Mouse (Mus musculus): ENCODE data around the gene Dnhd1. TPM values are rescaled to one million over a fixed set of nuclear protein-coding genes. Genes with fewer than 3 reads are reported as not detected.

The Dnhd1 gene
- polyA plus RNA-seq, 1 experiment = 2.7 TPM

DNA sequence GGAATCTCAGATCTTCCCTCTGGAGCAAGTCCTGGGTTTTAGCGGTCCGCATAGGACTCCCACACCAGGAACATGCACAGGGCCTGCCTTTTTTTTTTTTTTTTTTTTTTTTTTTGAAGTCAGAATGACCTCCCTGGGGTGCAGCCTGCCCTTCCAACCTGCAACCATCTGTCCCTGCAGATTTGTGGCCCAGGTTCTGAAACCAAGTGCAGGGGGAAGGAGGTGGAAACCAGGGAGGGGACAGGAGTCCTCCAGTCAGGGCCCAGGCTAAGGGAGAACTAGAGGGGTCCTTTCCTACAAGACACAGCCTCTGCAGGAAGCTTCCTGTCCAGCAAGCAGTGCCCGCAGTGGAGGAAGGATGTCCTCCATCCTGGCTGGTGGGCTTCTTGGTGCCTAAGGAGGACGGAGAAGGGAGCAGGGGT, 18.1 kb upstream of the Dnhd1 start:
- Histone ChIP-seq H3K27me3 (ENCODE audit: control insufficient read depth, insufficient read depth, low read length) (no peaks in the 10 kb centered on the region; the same call in 1 of the 2 replicates), H3K27ac (ENCODE audit: control insufficient read depth, insufficient read depth, low read length) (no peak overlapping the region), H3K36me3 (ENCODE audit: control insufficient read depth, insufficient read depth, low read length) (no peaks in the 10 kb centered on the region), H3K4me3 (ENCODE audit: control insufficient read depth, insufficient read depth, low read length) (peak overlapping the region; percentile 67), H3K4me1 (replicated peaks; ENCODE audit: control insufficient read depth, insufficient read depth, low read length) (0 out of 2 replicates have a peak, but pooled peaks cover 3% of the 10 kb centered on the region)
- TF ChIP-seq CTCF (IDR thresholded peaks at IDR 0.05; ENCODE audit: borderline replicate concordance, control insufficient read depth, extremely low read depth, insufficient read depth, low read length, poor library complexity) = no peak
- TF ChIP-seq POLR2A (IDR thresholded peaks at IDR 0.05; ENCODE audit: control insufficient read depth, extremely low read depth, insufficient read depth, low read length, poor library complexity) = no peak
- DNase-seq = no peak
- 49% methylated on average over 4 of the region's 4 CpGs for WGBS

DNA sequence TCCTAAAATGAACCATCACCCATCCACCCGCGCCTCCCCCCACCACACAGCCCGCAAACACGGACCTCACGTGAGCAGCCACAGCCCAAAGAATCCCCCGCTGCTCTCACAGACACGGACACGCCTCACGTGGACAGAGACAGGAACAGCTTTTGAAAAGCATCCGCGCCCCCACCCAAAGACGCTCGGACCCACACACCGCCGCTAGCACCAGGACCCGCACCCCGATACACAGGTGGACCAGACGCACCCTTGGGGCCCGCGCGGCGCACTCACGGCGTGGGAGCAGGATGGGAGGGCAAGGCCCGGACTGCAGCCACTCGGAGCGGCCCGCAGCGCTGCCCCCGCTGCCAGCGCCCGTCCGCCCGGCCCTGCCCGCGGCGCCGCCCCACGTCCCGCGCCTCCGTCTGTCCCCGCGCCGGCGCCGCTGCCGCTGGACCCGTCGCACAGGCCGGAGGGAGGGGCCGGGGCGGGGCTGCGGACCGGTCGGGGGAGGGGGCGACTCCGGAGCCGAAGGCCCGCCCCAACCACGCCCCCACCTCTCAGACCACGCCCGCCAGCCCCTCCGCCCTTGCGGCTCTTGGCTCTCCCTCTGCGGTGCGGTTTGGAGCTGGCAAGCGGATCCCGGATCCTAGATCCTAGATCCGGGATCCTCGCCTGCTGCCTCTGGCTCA, 17.4 kb upstream of the Dnhd1 start, which contains the start of gene Trim3:
Trim3 (minus strand) TSS at position 445 of the 674 bp plus-strand sequence.
- WGBS = under 1% methylated on average over 71 of the region's 71 CpGs
- H3K27ac ChIP-seq (ENCODE audit: control insufficient read depth, insufficient read depth, low read length) = no peak within 1 kb of the TSS

DNA sequence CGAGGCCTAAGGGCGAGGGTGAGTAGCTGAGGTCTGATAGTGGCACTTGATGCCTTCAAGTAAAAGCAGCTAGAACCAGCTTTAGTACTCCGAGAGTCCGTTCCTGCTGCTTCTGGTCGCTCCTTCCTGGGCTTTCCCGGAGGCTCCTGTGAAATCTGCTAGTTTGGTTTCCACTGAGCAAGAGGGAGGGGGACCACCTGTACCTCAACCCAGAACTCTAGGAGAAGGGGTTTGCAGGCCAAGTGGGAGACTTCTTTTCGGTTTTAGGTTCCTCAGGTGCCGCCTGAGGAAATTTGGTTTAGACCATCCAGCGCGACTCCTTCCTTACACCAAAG, 16.9 kb upstream of the Dnhd1 start:
- Histone ChIP-seq H3K36me3 (ENCODE audit: control insufficient read depth, insufficient read depth, low read length) (no peaks in the 10 kb centered on the region), H3K4me3 (ENCODE audit: control insufficient read depth, insufficient read depth, low read length) (peak overlapping the region; percentile 45), H3K27ac (ENCODE audit: control insufficient read depth, insufficient read depth, low read length) (no peak overlapping the region), H3K27me3 (ENCODE audit: control insufficient read depth, insufficient read depth, low read length) (no peaks in the 10 kb centered on the region; the same call in 1 of the 2 replicates), H3K4me1 (replicated peaks; ENCODE audit: control insufficient read depth, insufficient read depth, low read length) (0 out of 2 replicates have a peak, but pooled peaks cover 3% of the 10 kb centered on the region)
- DNase-seq = no peak
- TF ChIP-seq CTCF (IDR thresholded peaks at IDR 0.05; ENCODE audit: borderline replicate concordance, control insufficient read depth, extremely low read depth, insufficient read depth, low read length, poor library complexity) (no peak), POLR2A (IDR thresholded peaks at IDR 0.05; ENCODE audit: control insufficient read depth, extremely low read depth, insufficient read depth, low read length, poor library complexity) (no peak)
- 5% methylated on average over 10 of the region's 10 CpGs for WGBS

More for the DNA sequence above, 17.4 kb upstream of the Dnhd1 start, which contains the start of gene Trim3:
- DNase-seq = peak; percentile 87
- H3K36me3 ChIP-seq (ENCODE audit: control insufficient read depth, insufficient read depth, low read length) = no peaks in the 10 kb centered on the region
- H3K27me3 ChIP-seq (ENCODE audit: control insufficient read depth, insufficient read depth, low read length) = no peaks in the 10 kb centered on the region; the same call in 1 of the 2 replicates
- 0 out of 2 replicates have a peak, but pooled peaks cover 3% of the 10 kb centered on the region for H3K4me1 ChIP-seq (replicated peaks; ENCODE audit: control insufficient read depth, insufficient read depth, low read length)
- H3K4me3 ChIP-seq (ENCODE audit: control insufficient read depth, insufficient read depth, low read length) = peak within 1 kb of the TSS; percentile 67
- no peak for TF ChIP-seq POLR2A (IDR thresholded peaks at IDR 0.05; ENCODE audit: control insufficient read depth, extremely low read depth, insufficient read depth, low read length, poor library complexity)
- no peak for TF ChIP-seq CTCF (IDR thresholded peaks at IDR 0.05; ENCODE audit: borderline replicate concordance, control insufficient read depth, extremely low read depth, insufficient read depth, low read length, poor library complexity)

DNA sequence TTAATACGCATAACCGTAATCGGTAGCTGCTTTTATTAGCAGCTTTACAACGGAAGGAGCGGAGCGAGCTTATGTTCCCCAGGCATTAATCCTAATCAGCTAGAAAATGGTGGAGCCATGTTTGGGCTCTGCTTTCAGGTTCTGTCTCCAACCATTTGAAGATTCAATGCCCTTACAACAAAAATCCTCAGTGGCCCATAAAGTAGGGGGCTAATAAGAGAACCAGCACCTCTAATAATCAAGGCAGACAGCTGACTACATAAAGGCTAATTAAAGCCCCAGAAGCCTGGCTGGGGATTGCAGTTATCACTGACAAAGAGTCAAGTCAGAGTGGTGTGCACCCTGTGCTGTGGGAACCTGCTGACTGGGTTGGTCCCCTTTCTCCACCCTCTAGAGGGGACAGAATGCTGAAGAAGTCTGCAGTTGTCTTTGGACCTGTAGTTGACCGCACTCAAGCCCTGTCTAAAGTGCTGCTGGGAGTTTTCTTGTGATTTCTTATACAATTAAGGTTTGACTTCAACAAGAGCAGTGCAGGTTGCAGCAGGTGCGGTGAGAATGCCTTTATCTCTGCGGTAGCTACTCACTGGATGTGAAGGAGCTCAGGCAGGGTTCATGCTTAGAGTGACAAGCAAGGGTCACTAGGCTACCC, 16.2 kb upstream of the Dnhd1 start:
- no peak overlapping the region for H3K4me3 ChIP-seq (ENCODE audit: control insufficient read depth, insufficient read depth, low read length)
- H3K27ac ChIP-seq (ENCODE audit: control insufficient read depth, insufficient read depth, low read length) = no peak overlapping the region
- H3K4me1 ChIP-seq (replicated peaks; ENCODE audit: control insufficient read depth, insufficient read depth, low read length) = peaks cover 5% of the 10 kb centered on the region; the same call in 1 of the 2 replicates
- no peaks in the 10 kb centered on the region; the same call in 1 of the 2 replicates for H3K27me3 ChIP-seq (ENCODE audit: control insufficient read depth, insufficient read depth, low read length)
- TF ChIP-seq CTCF (IDR thresholded peaks at IDR 0.05; ENCODE audit: borderline replicate concordance, control insufficient read depth, extremely low read depth, insufficient read depth, low read length, poor library complexity) (no peak), POLR2A (IDR thresholded peaks at IDR 0.05; ENCODE audit: control insufficient read depth, extremely low read depth, insufficient read depth, low read length, poor library complexity) (no peak)
- no peak for DNase-seq
- 65% methylated on average over 9 of the region's 9 CpGs for whole genome bisulfite sequencing
- no peaks in the 10 kb centered on the region for H3K36me3 ChIP-seq (ENCODE audit: control insufficient read depth, insufficient read depth, low read length)

DNA sequence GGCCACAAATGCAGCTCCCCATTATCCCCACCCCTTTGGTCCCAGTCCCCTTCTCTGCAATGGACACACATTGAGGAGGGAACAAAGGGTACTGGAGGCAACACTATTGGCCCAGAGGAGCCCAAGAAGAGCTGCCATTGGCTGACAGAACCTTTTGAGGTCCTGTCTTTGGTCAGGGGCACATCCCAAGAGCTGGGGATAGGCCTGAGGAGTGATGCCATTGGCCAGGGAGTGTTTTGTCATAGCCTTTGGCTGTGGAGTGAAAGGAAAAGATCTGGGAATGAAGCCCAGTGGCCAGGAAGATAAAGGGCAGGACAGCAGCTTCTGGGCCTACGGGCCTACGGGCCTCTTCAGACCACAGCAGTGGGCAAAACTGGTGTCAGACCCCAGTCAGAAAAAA, 14.9 kb upstream of the Dnhd1 start:
- Histone ChIP-seq H3K27me3 (ENCODE audit: control insufficient read depth, insufficient read depth, low read length) (no peaks in the 10 kb centered on the region; the same call in 1 of the 2 replicates), H3K4me3 (ENCODE audit: control insufficient read depth, insufficient read depth, low read length) (no peak overlapping the region), H3K27ac (ENCODE audit: control insufficient read depth, insufficient read depth, low read length) (no peak overlapping the region), H3K4me1 (replicated peaks; ENCODE audit: control insufficient read depth, insufficient read depth, low read length) (peaks cover 11% of the 10 kb centered on the region), H3K36me3 (ENCODE audit: control insufficient read depth, insufficient read depth, low read length) (no peaks in the 10 kb centered on the region)
- DNase-seq = no peak
- 100% methylated on average over 2 of the region's 2 CpGs for WGBS
- TF ChIP-seq POLR2A (IDR thresholded peaks at IDR 0.05; ENCODE audit: control insufficient read depth, extremely low read depth, insufficient read depth, low read length, poor library complexity) = no peak
- no peak for TF ChIP-seq CTCF (IDR thresholded peaks at IDR 0.05; ENCODE audit: borderline replicate concordance, control insufficient read depth, extremely low read depth, insufficient read depth, low read length, poor library complexity)

DNA sequence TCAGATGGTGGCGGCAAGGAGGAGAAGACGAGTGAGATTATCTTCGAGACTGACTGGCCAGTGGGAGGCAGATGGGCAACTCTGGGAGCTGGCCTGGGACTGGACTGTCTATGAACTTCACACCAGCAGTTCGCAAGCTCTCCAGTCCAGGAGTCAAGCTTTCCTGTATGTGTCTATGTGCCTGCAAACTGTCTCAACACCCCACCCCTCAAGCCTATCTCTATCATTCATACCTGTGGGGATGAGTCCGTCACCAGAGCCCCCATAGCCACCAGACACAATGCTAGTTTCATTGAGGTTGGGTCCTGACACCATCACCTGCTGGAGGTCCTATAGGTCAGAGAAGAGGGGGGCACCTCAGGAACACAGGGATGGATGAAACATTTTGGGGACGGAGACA, 11.9 kb upstream of the Dnhd1 start:
- DNase-seq = no peak
- peaks cover 4% of the 10 kb centered on the region; the same call in 1 of the 2 replicates for H3K36me3 ChIP-seq (ENCODE audit: control insufficient read depth, insufficient read depth, low read length)

More for the DNA sequence above, 11.9 kb upstream of the Dnhd1 start:
- TF ChIP-seq POLR2A (IDR thresholded peaks at IDR 0.05; ENCODE audit: control insufficient read depth, extremely low read depth, insufficient read depth, low read length, poor library complexity) (no peak), CTCF (IDR thresholded peaks at IDR 0.05; ENCODE audit: borderline replicate concordance, control insufficient read depth, extremely low read depth, insufficient read depth, low read length, poor library complexity) (no peak)
- 96% methylated on average over 6 of the region's 6 CpGs for WGBS
- H3K27me3 ChIP-seq (ENCODE audit: control insufficient read depth, insufficient read depth, low read length) = no peaks in the 10 kb centered on the region
- no peak overlapping the region for H3K4me3 ChIP-seq (ENCODE audit: control insufficient read depth, insufficient read depth, low read length)
- no peak overlapping the region for H3K27ac ChIP-seq (ENCODE audit: control insufficient read depth, insufficient read depth, low read length)
- peaks cover 12% of the 10 kb centered on the region for H3K4me1 ChIP-seq (replicated peaks; ENCODE audit: control insufficient read depth, insufficient read depth, low read length)

Measured in thymus, adult 2 months (tissue).